Mouse (Mus musculus): ENCODE results near the gene Slc15a4.

The Slc15a4 gene

GRCm38 (mm10) chr5:127546585-127546991 is 86.1 kb downstream of the Slc15a4 start:
- in situ Hi-C loops (cut with MboI, MseI): no loop called here
